Mouse (Mus musculus) G1E (cell line): ENCODE measurements around the gene Atp6v0a1.

Source experiments
- CTCF ChIP-seq: IDR thresholded peaks from 2 replicates; pipeline ENCODE4 v1.5.1; 2012; ENCODE audit warnings: low read depth, low read length, inconsistent platforms, mixed read lengths
- POLR2AphosphoS5 ChIP-seq: IDR thresholded peaks from 2 replicates; pipeline ENCODE4 v1.6.1; 2012; ENCODE audit warnings: low read depth, low read length, inconsistent platforms; ENCODE audit not compliant: insufficient replicate concordance

- no peak for TF ChIP-seq CTCF
- TF ChIP-seq POLR2AphosphoS5, result no peak
These were observed 6.1 kb upstream of the Atp6v0a1 start for GRCm38 (mm10) chr11:101003025-101003685.
